Mouse (Mus musculus) small intestine, adult 2 months (tissue): ENCODE measurements at regions not wholly inside any gene's neighbourhood (a gene's known extent, or its start where the extent isn't known, plus 50 kb on each side); places are given as distances from the start of the nearest gene placed in this dataset.

Experiments
- CTCF ChIP-seq: fragments of 200-500 bp; IDR thresholded peaks from 2 replicates; pipeline ENCODE4 v1.5.1; 2012; ENCODE audit warnings: low read depth, mild to moderate bottlenecking, control low read depth, inconsistent platforms, low read length, moderate library complexity, mixed read lengths; ENCODE audit not compliant: insufficient replicate concordance, insufficient read length; ENCODE audit errors: extremely low read depth
- POLR2A ChIP-seq: fragments of 200-500 bp; IDR thresholded peaks from 2 replicates; pipeline ENCODE4 v1.6.1; 2012; ENCODE audit warnings: low read depth, mild to moderate bottlenecking, control low read depth, inconsistent platforms, low read length, moderate library complexity

DNA sequence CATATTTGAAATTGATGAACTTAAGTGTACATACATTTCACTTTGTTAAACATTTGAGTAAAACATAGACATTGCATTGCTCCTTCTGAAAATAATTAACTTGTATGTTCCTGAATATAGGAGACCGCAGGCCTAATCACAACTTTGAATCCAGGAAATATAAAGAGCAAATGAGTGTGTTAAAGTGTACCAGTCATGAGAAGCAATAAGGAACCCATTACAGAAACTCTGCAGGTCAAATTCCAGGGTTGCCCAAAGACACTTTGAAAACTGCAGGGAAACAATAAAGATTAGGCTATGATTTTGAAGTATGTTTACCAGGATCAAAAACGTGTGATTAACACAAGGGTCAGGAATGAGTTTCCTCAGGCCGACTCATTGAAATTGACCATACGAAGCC is 149.0 kb upstream of the Nr3c2 start:
- TF ChIP-seq CTCF = no peak
- TF ChIP-seq POLR2A = no peak
